Mouse (Mus musculus): ENCODE data around the gene Pla2g4c. TPM values are rescaled to one million over a fixed set of nuclear protein-coding genes. Genes with fewer than 3 reads are reported as not detected.

Pla2g4c gene
- polyA plus RNA-seq, 1 experiment from 2014 or later: 1.2 TPM

- 0 out of 2 replicates have a peak, but pooled peaks cover 5% of the 10 kb centered on the region for H3K36me3 ChIP-seq (ENCODE audit: insufficient read depth, low read length)
- no peak overlapping the region for H3K27ac ChIP-seq (ENCODE audit: low read length)
- 86% methylated on average over 1 of the region's 1 CpGs for WGBS
- H3K4me1 ChIP-seq (ENCODE audit: insufficient read depth, low read depth, low read length): no peaks in the 10 kb centered on the region
- no peaks in the 10 kb centered on the region for H3K27me3 ChIP-seq (replicated peaks; ENCODE audit: insufficient read depth, low read length)
- DNase-seq (ENCODE audit: low spot score): peak; percentile 67
- peak; percentile 63 for ATAC-seq
- no peak overlapping the region for H3K4me3 ChIP-seq (ENCODE audit: low read depth, low read length)
- H3K4me2 ChIP-seq (replicated peaks; ENCODE audit: low read depth, low read length): no peak overlapping the region
- H3K9ac ChIP-seq (replicated peaks; ENCODE audit: low read depth): no peak overlapping the region
- TF ChIP-seq EP300 (IDR thresholded peaks at IDR 0.05) (no peak), CTCF (IDR thresholded peaks at IDR 0.05) (no peak)
- H3K9me3 ChIP-seq (ENCODE audit: low read length): no peaks in the 10 kb centered on the region
Measured at GRCm38 (mm10) chr7:13290041-13290675, 34.3 kb upstream of the Pla2g4c start.

DNA sequence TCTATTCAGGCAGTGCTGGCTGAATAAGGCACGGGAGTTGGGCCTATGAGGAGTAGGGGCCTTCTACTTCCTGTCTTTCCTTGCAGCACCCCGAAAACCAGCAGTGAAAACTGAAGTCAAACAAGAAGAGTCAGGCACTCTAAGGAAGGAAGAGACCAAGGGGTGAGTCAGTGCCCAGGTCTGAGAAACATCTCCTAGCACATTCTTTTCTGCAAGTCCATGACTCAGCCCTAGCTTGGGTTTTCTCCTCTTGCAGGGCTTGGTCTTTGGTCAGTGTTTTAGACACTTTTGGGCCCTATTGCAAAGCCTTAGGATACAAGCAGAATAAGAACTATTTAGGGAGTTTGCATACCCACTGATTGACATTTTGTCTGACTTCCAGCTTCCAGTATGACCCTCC, 33.1 kb upstream of the Pla2g4c start:
- H3K4me3 ChIP-seq (ENCODE audit: low read depth, low read length): no peak overlapping the region
- no peaks in the 10 kb centered on the region for H3K9me3 ChIP-seq (ENCODE audit: low read length)
- no peak for ATAC-seq
- no peak overlapping the region for H3K9ac ChIP-seq (replicated peaks; ENCODE audit: low read depth)
- no peak overlapping the region for H3K27ac ChIP-seq (ENCODE audit: low read length)
- no peak overlapping the region for H3K4me2 ChIP-seq (replicated peaks; ENCODE audit: low read depth, low read length)
- no peaks in the 10 kb centered on the region for H3K27me3 ChIP-seq (replicated peaks; ENCODE audit: insufficient read depth, low read length)
- TF ChIP-seq EP300 (IDR thresholded peaks at IDR 0.05): no peak
- no peak for TF ChIP-seq CTCF (IDR thresholded peaks at IDR 0.05)
- WGBS: 81% methylated on average over 2 of the region's 2 CpGs
- H3K36me3 ChIP-seq (ENCODE audit: insufficient read depth, low read length): 0 out of 2 replicates have a peak, but pooled peaks cover 5% of the 10 kb centered on the region
- H3K4me1 ChIP-seq (ENCODE audit: insufficient read depth, low read depth, low read length): no peaks in the 10 kb centered on the region
- no peak for DNase-seq (ENCODE audit: low spot score)

DNA sequence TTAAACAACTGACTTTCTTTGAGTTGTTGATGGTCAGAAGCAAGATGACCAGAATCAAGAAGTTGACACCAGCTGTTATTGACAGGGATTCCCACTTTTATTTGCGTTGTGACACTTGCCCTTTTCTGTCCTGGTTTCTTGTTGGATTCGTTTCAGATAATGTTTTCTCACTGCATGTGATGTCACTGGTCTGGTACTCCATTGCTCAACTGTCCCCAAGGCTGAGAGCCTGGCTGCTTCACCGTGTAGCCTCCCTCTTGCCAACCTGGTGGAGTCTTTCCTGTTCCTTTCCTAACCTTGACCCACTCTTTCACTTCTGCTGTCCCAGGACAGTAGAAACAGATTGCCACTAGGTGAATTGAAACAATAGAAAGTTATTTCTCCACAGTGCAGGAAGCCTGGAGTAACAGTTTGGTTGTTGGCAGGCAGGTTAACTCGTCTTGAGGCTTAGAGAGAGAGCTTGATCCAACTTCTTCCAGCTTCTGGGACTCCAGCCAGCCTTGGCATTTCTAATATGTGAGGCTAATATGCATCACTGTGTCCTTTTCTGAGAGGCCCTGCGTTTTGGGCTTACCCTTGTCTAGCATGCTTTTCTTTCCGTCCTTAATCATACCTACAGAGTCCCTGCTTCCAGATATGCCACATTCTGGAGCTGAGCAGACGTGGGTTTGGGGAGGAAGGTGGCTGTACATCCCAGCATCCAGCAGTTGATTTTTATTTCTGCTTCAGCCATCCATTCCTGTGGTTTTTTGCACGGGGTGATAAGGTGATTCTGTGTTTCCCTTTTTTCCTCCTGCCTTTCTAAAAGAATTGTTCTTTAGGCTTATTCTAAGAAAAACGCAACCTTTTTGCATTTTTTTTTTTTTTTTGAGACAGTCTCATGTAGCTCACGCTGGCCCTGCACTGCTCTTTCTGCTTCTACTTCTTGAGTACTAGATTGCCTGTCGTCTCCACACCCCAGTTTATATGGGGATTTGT, 30.3 kb upstream of the Pla2g4c start:
- DNase-seq (ENCODE audit: low spot score): no peak

DNA sequence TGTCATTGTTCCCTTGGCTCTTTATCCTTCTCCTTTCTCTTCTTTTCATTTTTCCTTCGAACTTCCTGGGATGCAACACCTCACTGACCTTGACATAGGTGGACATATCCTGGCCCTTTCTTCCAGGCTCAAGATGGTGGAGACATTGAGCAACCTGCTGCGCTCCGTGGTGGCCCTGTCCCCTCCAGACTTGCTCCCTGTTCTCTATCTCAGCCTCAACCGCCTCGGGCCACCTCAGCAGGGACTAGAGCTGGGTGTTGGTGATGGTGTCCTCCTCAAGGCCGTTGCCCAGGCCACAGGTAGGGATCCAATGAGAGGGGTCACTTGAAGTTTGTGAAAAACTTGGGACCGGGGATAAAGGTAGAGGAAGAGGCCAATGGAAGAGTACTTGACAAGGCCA, 29.2 kb upstream of the Pla2g4c start:
- DNase-seq (ENCODE audit: low spot score) (no peak), ATAC-seq (no peak)
- WGBS: 96% methylated on average over 7 of the region's 7 CpGs
- TF ChIP-seq CTCF (IDR thresholded peaks at IDR 0.05) (no peak), EP300 (IDR thresholded peaks at IDR 0.05) (no peak)
- H3K36me3 ChIP-seq (ENCODE audit: insufficient read depth, low read length): 0 out of 2 replicates have a peak, but pooled peaks cover 6% of the 10 kb centered on the region
- H3K4me3 ChIP-seq (ENCODE audit: low read depth, low read length): no peak overlapping the region
- H3K27me3 ChIP-seq (replicated peaks; ENCODE audit: insufficient read depth, low read length): no peaks in the 10 kb centered on the region
- H3K9ac ChIP-seq (replicated peaks; ENCODE audit: low read depth): no peak overlapping the region
- no peaks in the 10 kb centered on the region for H3K4me1 ChIP-seq (ENCODE audit: insufficient read depth, low read depth, low read length)
- no peaks in the 10 kb centered on the region for H3K9me3 ChIP-seq (ENCODE audit: low read length)
- no peak overlapping the region for H3K4me2 ChIP-seq (replicated peaks; ENCODE audit: low read depth, low read length)
- no peak overlapping the region for H3K27ac ChIP-seq (ENCODE audit: low read length)

More for the DNA sequence above, 30.3 kb upstream of the Pla2g4c start:
- TF ChIP-seq EP300 (IDR thresholded peaks at IDR 0.05): no peak
- no peak for TF ChIP-seq CTCF (IDR thresholded peaks at IDR 0.05)
- H3K27ac ChIP-seq (ENCODE audit: low read length): no peak overlapping the region
- no peak overlapping the region for H3K4me3 ChIP-seq (ENCODE audit: low read depth, low read length)
- H3K4me1 ChIP-seq (ENCODE audit: insufficient read depth, low read depth, low read length): no peaks in the 10 kb centered on the region
- ATAC-seq: no peak
- no peak overlapping the region for H3K9ac ChIP-seq (replicated peaks; ENCODE audit: low read depth)
- no peaks in the 10 kb centered on the region for H3K27me3 ChIP-seq (replicated peaks; ENCODE audit: insufficient read depth, low read length)
- H3K9me3 ChIP-seq (ENCODE audit: low read length): no peaks in the 10 kb centered on the region
- WGBS: 80% methylated on average over 11 of the region's 11 CpGs
- H3K36me3 ChIP-seq (ENCODE audit: insufficient read depth, low read length): 0 out of 2 replicates have a peak, but pooled peaks cover 5% of the 10 kb centered on the region
- H3K4me2 ChIP-seq (replicated peaks; ENCODE audit: low read depth, low read length): no peak overlapping the region

- WGBS: 82% methylated on average over 1 of the region's 1 CpGs
- Histone ChIP-seq H3K4me3 (ENCODE audit: low read depth, low read length) (no peak overlapping the region), H3K27ac (ENCODE audit: low read length) (no peak overlapping the region), H3K4me1 (ENCODE audit: insufficient read depth, low read depth, low read length) (no peaks in the 10 kb centered on the region), H3K9ac (replicated peaks; ENCODE audit: low read depth) (no peak overlapping the region), H3K36me3 (ENCODE audit: insufficient read depth, low read length) (0 out of 2 replicates have a peak, but pooled peaks cover 6% of the 10 kb centered on the region), H3K27me3 (replicated peaks; ENCODE audit: insufficient read depth, low read length) (no peaks in the 10 kb centered on the region), H3K4me2 (replicated peaks; ENCODE audit: low read depth, low read length) (no peak overlapping the region), H3K9me3 (ENCODE audit: low read length) (no peaks in the 10 kb centered on the region)
- no peak for TF ChIP-seq EP300 (IDR thresholded peaks at IDR 0.05)
- no peak for TF ChIP-seq CTCF (IDR thresholded peaks at IDR 0.05)
- DNase-seq (ENCODE audit: low spot score) (no peak), ATAC-seq (no peak)
Measured at GRCm38 (mm10) chr7:13297636-13298035, 26.8 kb upstream of the Pla2g4c start.

- Histone ChIP-seq H3K27me3 (replicated peaks; ENCODE audit: insufficient read depth, low read length) (no peaks in the 10 kb centered on the region), H3K4me2 (replicated peaks; ENCODE audit: low read depth, low read length) (no peak overlapping the region), H3K27ac (ENCODE audit: low read length) (no peak overlapping the region), H3K36me3 (ENCODE audit: insufficient read depth, low read length) (peaks cover 11% of the 10 kb centered on the region; the same call in 1 of the 2 replicates), H3K9ac (replicated peaks; ENCODE audit: low read depth) (no peak overlapping the region), H3K4me1 (ENCODE audit: insufficient read depth, low read depth, low read length) (no peaks in the 10 kb centered on the region), H3K4me3 (ENCODE audit: low read depth, low read length) (no peak overlapping the region), H3K9me3 (ENCODE audit: low read length) (no peaks in the 10 kb centered on the region)
- ATAC-seq (no peak), DNase-seq (ENCODE audit: low spot score) (no peak)
- WGBS: 90% methylated on average over 5 of the region's 5 CpGs
- TF ChIP-seq EP300 (IDR thresholded peaks at IDR 0.05) (no peak), CTCF (IDR thresholded peaks at IDR 0.05) (no peak)
Measured at GRCm38 (mm10) chr7:13298821-13299220, 25.6 kb upstream of the Pla2g4c start.

Measured in lung, postnatal 0 days (tissue).